Mouse (Mus musculus) B cell, adult 2 months (primary cell): ENCODE measurements around the gene Olfr1308.

ENCODE experiments used
- DNase-seq, 2 experiments: peaks; one replicate each; pipeline ENCODE4 v3.0.0; 2022

Olfr1308 gene

DNA sequence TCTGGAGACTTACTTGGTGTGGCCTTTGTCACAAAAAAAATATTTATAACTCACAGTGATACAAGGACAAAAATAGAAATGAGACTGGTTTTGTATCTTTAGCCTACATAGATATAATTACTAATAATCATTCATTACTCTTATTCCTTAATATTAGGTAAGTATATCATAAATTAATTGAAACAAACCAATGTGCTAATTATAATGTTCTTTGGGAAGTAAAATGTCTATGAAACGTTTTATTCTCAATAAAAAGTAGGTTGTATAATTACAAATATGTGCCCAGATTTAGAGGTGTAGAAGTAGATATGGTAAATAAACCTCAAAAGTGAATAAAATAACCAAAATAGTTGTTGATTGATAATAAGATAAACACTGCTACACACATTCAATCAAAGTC, at the start of gene Olfr1308:
Olfr1308 (minus strand) TSS at position 101 of the 400 bp plus-strand sequence.
- no peak for DNase-seq

DNA sequence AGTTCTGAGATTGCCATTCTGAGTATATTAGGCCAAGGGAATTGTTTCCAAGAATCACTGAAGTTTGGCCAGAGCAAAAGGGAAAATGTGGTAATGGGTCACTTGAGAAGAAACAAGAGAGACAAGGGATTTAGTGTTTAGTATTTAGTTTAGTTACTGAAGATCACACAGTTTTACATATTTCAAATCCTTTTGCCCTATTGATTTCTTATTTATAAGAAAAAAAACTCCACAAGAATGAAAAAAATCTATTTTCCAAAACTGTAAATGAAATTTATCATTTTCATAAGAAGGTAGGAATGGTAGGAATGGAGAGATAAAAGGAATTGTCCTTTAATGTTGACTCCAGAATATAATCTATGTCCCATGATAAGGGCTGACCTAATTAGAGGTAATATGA, 47.9 kb upstream of the Olfr1308 start, which contains the start of gene Olfr1310:
Olfr1310 (minus strand) TSS at position 101 of the 400 bp plus-strand sequence.
- no peak for DNase-seq

GRCm38 (mm10) chr2:111990181-111990580, 25.4 kb upstream of the Olfr1308 start, which contains the start of gene Olfr1309:
Gene Olfr1309, minus strand, starts transcription at chr2:111990281.
- no peak for DNase-seq

DNA sequence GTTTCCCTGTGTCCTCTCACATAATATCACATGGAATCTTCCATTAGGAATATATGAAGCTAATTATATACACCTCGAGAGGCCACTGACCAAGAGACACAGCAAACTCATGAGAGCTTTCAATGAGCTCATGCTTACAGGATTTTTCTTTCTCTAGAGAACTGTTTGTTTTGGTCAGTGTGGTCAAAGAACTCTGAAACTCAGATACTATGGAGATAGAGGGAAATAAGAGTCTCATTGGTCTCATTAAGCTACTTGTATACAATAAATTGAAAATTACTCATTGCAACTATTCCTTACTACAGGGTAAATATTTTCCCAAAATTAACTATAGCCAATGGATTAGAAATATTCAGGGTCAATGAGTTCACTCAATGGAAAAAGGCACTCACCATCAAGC, 15.4 kb downstream of the Olfr1308 start, which contains the start of gene Olfr1307:
Olfr1307 (minus strand) TSS at position 101 of the 400 bp plus-strand sequence.
- no peak for DNase-seq

GRCm38 (mm10) chr2:111916171-111916570, 48.6 kb downstream of the Olfr1308 start, which contains the start of gene Olfr1306:
Gene Olfr1306, minus strand, starts transcription at chr2:111916271.
- DNase-seq, result no peak
